Mouse (Mus musculus) lung, postnatal 0 days (tissue): Measurements from ENCODE around the gene Gm12569. TPM values are rescaled to one million over a fixed set of nuclear protein-coding genes. Genes with fewer than 3 reads are reported as not detected.

Experiments used
- ATAC-seq: fragments of 200-750 bp; cut with Nextera tagmentation; 2 replicates; pipeline ENCODE4 v1.8.0; 2017; ENCODE audit warnings: moderate library complexity
- DNase-seq: peaks from one replicate; pipeline ENCODE4 v3.0.0-alpha.2; 2016; ENCODE audit warnings: low spot score
- H3K27ac ChIP-seq: fragments of 300-500 bp; sonication (generic); 2 replicates; pipeline ENCODE4 v1.5.1; 2014; ENCODE audit warnings: antibody characterized with exemption, mild to moderate bottlenecking, low read length, mixed read lengths
- H3K27me3 ChIP-seq: fragments of 300-500 bp; sonication (generic); replicated peaks from 2 replicates; pipeline ENCODE4 v1.6.1; 2014; ENCODE audit warnings: low read length, mixed read lengths; ENCODE audit not compliant: insufficient read depth
- H3K36me3 ChIP-seq: fragments of 300-500 bp; sonication (generic); 2 replicates; pipeline ENCODE4 v1.6.1; 2014; ENCODE audit warnings: low read length, mixed read lengths; ENCODE audit not compliant: insufficient read depth
- H3K4me1 ChIP-seq: fragments of 300-500 bp; sonication (generic); 2 replicates; pipeline ENCODE4 v1.6.1; 2014; ENCODE audit warnings: antibody characterized with exemption, low read depth, low read length, mixed read lengths; ENCODE audit not compliant: insufficient read depth
- H3K4me2 ChIP-seq: fragments of 300-500 bp; sonication (generic); replicated peaks from 2 replicates; pipeline ENCODE4 v1.6.1; 2014; ENCODE audit warnings: low read depth, mild to moderate bottlenecking, low read length, moderate library complexity, mixed read lengths
- H3K4me3 ChIP-seq: fragments of 300-500 bp; sonication (generic); 2 replicates; pipeline ENCODE4 v1.5.1; 2014; ENCODE audit warnings: low read depth, low read length
- H3K9ac ChIP-seq: fragments of 300-500 bp; sonication (generic); replicated peaks from 2 replicates; pipeline ENCODE4 v1.6.1; 2014; ENCODE audit warnings: low read depth, mild to moderate bottlenecking
- H3K9me3 ChIP-seq: fragments of 300-500 bp; sonication (generic); 2 replicates; pipeline ENCODE4 v1.6.1; 2016; ENCODE audit warnings: low read length, mixed read lengths
- CTCF ChIP-seq: IDR thresholded peaks from 2 replicates; pipeline ENCODE4 v1.5.1; 2016; ENCODE audit warnings: antibody characterized with exemption, mild to moderate bottlenecking
- EP300 ChIP-seq: IDR thresholded peaks from 2 replicates; pipeline ENCODE4 v1.6.1; 2016; ENCODE audit warnings: antibody characterized with exemption, mild to moderate bottlenecking, control low read depth
- WGBS: fragments of 180-500 bp; shearing (Covaris S2); extraction: QIAGEN DNeasy Blood & Tissue Kit; methylation state at CpG from one replicate; pipeline ENCODE4 v1.1.7; 2014; 5-methylcytosine and 5-hydroxymethylcytosine counted together
- polyA plus RNA-seq: library from polyadenylated mRNA; unstranded; fragments of >200 nt; fragmentation: Nextera tagmentation; extraction: Ambion mirVana; gene quantifications from 2 replicates; pipeline ENCODE4 v1.2.1, GENCODE M21; 2015

The Gm12569 gene
- polyA plus RNA-seq, 1 experiment from 2014 or later: not detected

GRCm38 (mm10) chr11:51234626-51235025 lies 14.4 kb downstream of the Gm12569 start:
- Histone ChIP-seq H3K4me3 (no peak overlapping the region), H3K9me3 (no peaks in the 10 kb centered on the region), H3K27ac (no peak overlapping the region), H3K9ac (no peak overlapping the region), H3K4me1 (no peaks in the 10 kb centered on the region), H3K4me2 (no peak overlapping the region), H3K36me3 (no peaks in the 10 kb centered on the region), H3K27me3 (no peaks in the 10 kb centered on the region)
- 72% methylated on average over 9 of the region's 9 CpGs for WGBS
- DNase-seq: no peak
- TF ChIP-seq CTCF (no peak), EP300 (no peak)
- no peak for ATAC-seq

DNA sequence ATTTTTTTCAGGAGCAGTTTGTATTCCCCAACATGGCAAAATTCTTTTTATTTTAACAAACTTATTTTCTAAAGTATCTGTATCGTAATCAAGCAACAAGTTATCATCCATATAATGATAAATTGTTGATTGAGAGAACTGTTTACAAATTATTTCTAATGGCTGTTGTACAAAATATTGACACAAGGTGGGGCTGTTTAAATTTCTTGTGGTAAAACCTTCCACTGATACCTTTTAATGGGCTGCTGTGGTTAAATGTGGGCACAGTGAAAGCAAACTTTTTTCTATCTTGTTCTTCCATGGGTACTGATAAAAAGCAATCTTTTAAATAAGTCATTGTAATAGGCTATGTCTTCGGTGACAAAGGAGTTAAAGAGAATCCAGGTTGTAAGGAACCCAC lies 22.6 kb downstream of the Gm12569 start:
- no peak for ATAC-seq
- no peak for DNase-seq
- no peaks in the 10 kb centered on the region for H3K9me3 ChIP-seq
- H3K36me3 ChIP-seq: no peaks in the 10 kb centered on the region
- TF ChIP-seq EP300: no peak
- no peak for TF ChIP-seq CTCF
- no peak overlapping the region for H3K27ac ChIP-seq
- H3K4me2 ChIP-seq: no peak overlapping the region
- no peak overlapping the region for H3K4me3 ChIP-seq
- H3K27me3 ChIP-seq: no peaks in the 10 kb centered on the region
- no peaks in the 10 kb centered on the region for H3K4me1 ChIP-seq
- H3K9ac ChIP-seq: no peak overlapping the region
- WGBS: 84% methylated on average over 2 of the region's 2 CpGs

- H3K9me3 ChIP-seq: no peaks in the 10 kb centered on the region
- no peaks in the 10 kb centered on the region for H3K4me1 ChIP-seq
- ATAC-seq: no peak
- no peaks in the 10 kb centered on the region for H3K27me3 ChIP-seq
- H3K27ac ChIP-seq: no peak overlapping the region
- no peaks in the 10 kb centered on the region for H3K36me3 ChIP-seq
- no peak overlapping the region for H3K4me3 ChIP-seq
- no peak overlapping the region for H3K9ac ChIP-seq
- no peak overlapping the region for H3K4me2 ChIP-seq
- WGBS: 83% methylated on average over 4 of the region's 4 CpGs
- DNase-seq: no peak
- no peak for TF ChIP-seq CTCF
- no peak for TF ChIP-seq EP300
Observed at GRCm38 (mm10) chr11:51257006-51257405, 36.7 kb downstream of the Gm12569 start.

DNA sequence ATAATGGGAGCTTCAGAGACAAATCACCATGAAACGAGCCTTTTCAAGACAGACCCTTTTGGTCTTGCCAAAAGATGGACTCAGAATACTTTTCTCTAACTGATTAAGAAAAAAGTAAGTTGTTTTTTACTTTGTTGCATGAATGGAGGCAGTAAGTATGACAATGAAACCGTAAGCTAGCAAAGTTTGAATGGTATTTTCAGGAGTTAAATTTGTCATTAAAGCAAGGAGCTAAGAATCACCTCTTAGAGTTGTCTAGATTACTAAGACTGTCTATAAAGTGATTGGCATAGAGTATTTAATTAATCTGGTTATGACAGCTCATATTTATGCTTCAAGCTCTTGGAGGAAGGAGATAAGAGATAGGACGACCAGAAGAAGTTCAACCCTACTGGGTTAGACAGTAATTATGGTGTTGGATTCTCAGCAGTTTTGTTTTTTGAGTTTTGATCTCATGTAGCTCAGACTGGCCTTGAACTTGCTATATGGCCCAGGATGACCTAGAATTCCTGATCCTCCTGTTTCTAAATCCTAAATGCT lies 41.5 kb downstream of the Gm12569 start, which contains the start of gene Clk4:
Gene Clk4 (plus strand): TSS at position 51 of the 540 bp plus-strand sequence.
- Histone ChIP-seq H3K36me3 (no peaks in the 10 kb centered on the region), H3K9ac (peak within 1 kb of the TSS; percentile 96), H3K9me3 (no peaks in the 10 kb centered on the region), H3K4me2 (peak within 1 kb of the TSS; percentile 84), H3K4me3 (peak within 1 kb of the TSS; percentile 97), H3K27ac (peak within 1 kb of the TSS; percentile 88), H3K27me3 (no peaks in the 10 kb centered on the region), H3K4me1 (peaks cover 8% of the 10 kb centered on the region; the same call in 1 of the 2 replicates)
- ATAC-seq (no peak), DNase-seq (no peak)
- WGBS: 81% methylated on average over 3 of the region's 3 CpGs
- TF ChIP-seq CTCF: no peak
- no peak for TF ChIP-seq EP300

DNA sequence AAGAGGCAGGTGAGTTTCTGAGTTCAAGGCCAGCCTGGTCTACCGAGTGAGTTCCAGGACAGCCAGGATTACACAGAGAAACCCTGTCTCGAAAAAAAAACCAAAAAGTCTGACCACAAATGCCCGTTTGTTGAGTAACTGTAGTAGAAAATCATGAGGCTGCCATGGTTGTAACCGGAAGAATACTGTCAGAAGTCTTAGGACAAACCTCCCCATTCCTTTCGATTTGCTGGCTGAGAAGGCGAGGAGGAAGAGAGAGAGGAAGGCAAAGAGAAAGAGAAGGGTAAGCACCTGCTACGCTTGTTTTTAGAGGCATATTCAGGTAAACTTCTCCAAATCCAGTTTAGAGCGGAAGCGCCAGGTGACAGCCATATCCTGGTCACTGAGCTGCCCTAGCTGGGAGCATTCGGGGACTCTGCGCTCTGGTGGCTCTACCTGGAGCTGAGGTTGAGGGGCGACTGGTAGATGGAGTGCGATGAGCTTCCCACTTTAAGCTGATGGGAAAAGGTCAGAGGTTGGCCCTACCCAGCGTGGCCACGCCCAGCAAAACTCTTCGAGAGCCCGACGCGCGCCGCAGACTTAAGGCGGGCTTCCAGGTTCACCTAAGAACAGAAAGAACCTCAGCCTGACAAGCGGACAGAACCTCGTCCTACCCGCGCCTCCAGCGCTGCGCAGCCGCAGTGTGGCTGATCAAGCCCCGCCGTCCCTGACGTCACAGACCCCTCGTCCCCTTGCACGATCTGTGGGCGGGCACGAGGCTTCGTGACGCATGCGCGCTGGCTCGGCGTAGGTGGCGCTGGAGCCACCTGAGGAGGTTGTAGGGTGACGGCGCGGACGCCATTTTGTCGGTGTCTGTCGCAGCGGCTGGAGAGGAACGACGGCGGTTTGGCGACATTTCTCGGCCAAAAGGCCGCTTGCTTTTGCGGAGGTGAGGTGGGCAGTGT lies 42.3 kb downstream of the Gm12569 start, which contains the start of gene BC049762:
Gene BC049762 (minus strand): TSS at position 705 of the 944 bp plus-strand sequence.
- Histone ChIP-seq H3K9ac (peak within 1 kb of the TSS; percentile 96), H3K4me2 (peak within 1 kb of the TSS; percentile 84), H3K27me3 (no peaks in the 10 kb centered on the region), H3K4me1 (peaks cover 8% of the 10 kb centered on the region; the same call in 1 of the 2 replicates), H3K27ac (peak within 1 kb of the TSS; percentile 94), H3K36me3 (no peaks in the 10 kb centered on the region), H3K4me3 (peak within 1 kb of the TSS; percentile 97), H3K9me3 (no peaks in the 10 kb centered on the region)
- ATAC-seq (peak; percentile 97), DNase-seq (peak; percentile 99)
- TF ChIP-seq CTCF (peak; percentile 60), EP300 (no peak)
- WGBS: 7% methylated on average over 56 of the region's 57 CpGs

DNA sequence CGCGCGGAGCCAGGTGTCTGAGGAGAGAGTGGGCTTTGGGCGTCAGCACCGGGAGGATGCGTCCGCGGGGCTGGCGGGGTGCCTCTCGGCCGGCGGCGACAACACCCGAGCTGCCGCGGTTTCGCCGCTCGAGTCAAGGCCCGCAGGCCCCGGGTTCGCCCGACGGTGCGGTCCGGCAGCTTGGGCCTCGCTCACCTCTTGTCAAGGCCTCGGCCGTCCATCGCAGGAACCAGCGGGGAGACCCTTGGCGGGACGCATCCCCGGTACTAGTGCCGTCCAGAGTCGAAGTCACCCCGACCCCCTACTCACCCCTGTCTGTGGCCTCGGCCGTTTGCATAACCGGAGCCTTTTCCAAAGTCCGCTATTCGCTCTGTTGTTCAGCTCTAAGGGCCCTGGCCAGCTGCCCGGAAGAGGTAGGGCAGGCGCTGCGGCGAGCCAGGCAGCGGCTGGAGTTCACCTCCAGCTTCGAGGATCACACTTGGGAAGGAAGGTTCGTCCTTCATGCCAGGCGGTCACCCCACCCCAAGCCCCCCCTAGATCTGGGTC lies 43.1 kb downstream of the Gm12569 start:
- Histone ChIP-seq H3K4me1 (peaks cover 8% of the 10 kb centered on the region; the same call in 1 of the 2 replicates), H3K4me2 (peak overlapping the region; percentile 84), H3K36me3 (no peaks in the 10 kb centered on the region), H3K9ac (peak overlapping the region; percentile 96), H3K27me3 (no peaks in the 10 kb centered on the region), H3K4me3 (peak overlapping the region; percentile 97), H3K9me3 (no peaks in the 10 kb centered on the region), H3K27ac (peak overlapping the region; percentile 94)
- under 1% methylated on average over 50 of the region's 50 CpGs for WGBS
- TF ChIP-seq EP300: no peak
- ATAC-seq: peak; percentile 45
- peak; percentile 78 for DNase-seq
